Mouse (Mus musculus) subcutaneous adipose tissue, adult 2 months (tissue): Measurements from ENCODE around the gene Gm10382. TPM values are rescaled to one million over a fixed set of nuclear protein-coding genes. Genes with fewer than 3 reads are reported as not detected.

Experiments used
- polyA plus RNA-seq: library from polyadenylated mRNA; depleted of rRNA; stranded (reverse); fragments of >200 nt; gene quantifications from 2 replicates; pipeline ENCODE4 v1.2.3, GENCODE M21; 2012; ENCODE audit warnings: low replicate concordance; rRNA removed

The Gm10382 gene
- polyA plus RNA-seq = 0.13 and 0.16 TPM in 2 replicates

GRCm38 (mm10) chr5:125389131-125389578 lies at the start of gene Gm10382:
TSS of gene Gm10382 (plus strand) at chr5:125389322.

GRCm38 (mm10) chr5:125340547-125341262 lies 48.4 kb upstream of the Gm10382 start, which contains the start of gene Scarb1:
TSS of gene Scarb1 (minus strand) at chr5:125341094.

GRCm38 (mm10) chr5:125389579-125390441 lies 688 bp downstream of the Gm10382 start, which contains the start of gene Ubc:
TSS of gene Ubc (minus strand) at chr5:125390202.

GRCm38 (mm10) chr5:125433793-125434337 lies 44.7 kb downstream of the Gm10382 start, which contains the start of gene Dhx37:
TSS of gene Dhx37 (minus strand) at chr5:125434121.

Other genes starting within 250 kb of the Gm10382 start
- 42.3 and 71.1 TPM in 2 replicates for gene Ncor2, start 210.1 kb upstream of the Gm10382 start, polyA plus RNA-seq
- 208 and 322 TPM in 2 replicates for gene Scarb1, start 48.2 kb upstream of the Gm10382 start, polyA plus RNA-seq
- 1,193 and 1,924 TPM in 2 replicates for gene Ubc, start 880 bp downstream of the Gm10382 start, polyA plus RNA-seq
- 23.3 and 41.8 TPM in 2 replicates for gene Dhx37, start 44.8 kb downstream of the Gm10382 start, polyA plus RNA-seq
- 5.3 and 15.0 TPM in 2 replicates for gene Bri3bp, start 52.2 kb downstream of the Gm10382 start, polyA plus RNA-seq
- 248 and 272 TPM in 2 replicates for gene Aacs, start 86.5 kb downstream of the Gm10382 start, polyA plus RNA-seq
- gene Tmem132b, start 142.5 kb downstream of the Gm10382 start, polyA plus RNA-seq = 0.09 and 0.10 TPM in 2 replicates